ENCODE assay signal across 18 mouse cellular contexts in the genomic region with DNA sequence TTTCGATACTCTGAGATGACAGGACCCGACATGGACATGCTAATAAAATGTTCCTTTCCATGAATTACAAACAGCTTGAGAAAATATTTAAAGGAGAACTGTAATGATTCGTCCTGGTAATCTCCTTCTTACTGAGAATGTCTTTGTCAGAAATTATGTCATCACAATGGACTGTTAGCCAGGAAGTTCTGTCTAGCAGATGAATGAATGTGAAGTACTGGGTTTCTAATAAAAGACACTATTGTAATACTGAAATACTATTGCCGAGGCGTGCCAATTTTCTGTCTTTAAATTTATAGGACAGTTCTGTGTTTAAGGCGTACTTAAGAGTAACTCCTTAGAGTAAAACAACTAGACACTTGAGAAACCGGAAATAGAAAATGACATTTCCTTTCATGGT.
DNase-seq lines count a peak whose midpoint lies in the region; ATAC-seq and TF ChIP-seq lines count a peak whose summit lies in the region.
"Had no signal": no experiment of that assay in that cellular context is flagged by ENCODE, and none has a peak within 500 bp of the region (broad histone marks: within the 10 kb centered on the region; RNA-seq: fewer than 3 reads in every experiment).

No protein-coding gene starts in this region.

- WGBS in forebrain, embryonic 10.5 days: 78% methylated on average over 7 of the region's 7 CpGs
- WGBS in forebrain, embryonic 13.5 days: 31% methylated on average over 7 of the region's 7 CpGs
- WGBS in heart, postnatal 0 days: 26% methylated on average over 7 of the region's 7 CpGs
- 24% methylated on average over 7 of the region's 7 CpGs for WGBS in heart, adult 2 months
- WGBS in limb, embryonic 11.5 days: 53% methylated on average over 7 of the region's 7 CpGs

- H3K27me3 ChIP-seq in forebrain, embryonic 10.5 days (ENCODE audit: poor library complexity, severe bottlenecking): no peaks in the 10 kb centered on the region
- no peaks in the 10 kb centered on the region for H3K27me3 ChIP-seq in forebrain, embryonic 13.5 days
- H3K27me3 ChIP-seq in heart, postnatal 0 days (ENCODE audit: control insufficient read depth, insufficient read depth, low read length): no peaks in the 10 kb centered on the region
- H3K27me3 ChIP-seq in heart, adult 2 months (ENCODE audit: control insufficient read depth, insufficient read depth, low read length): no peaks in the 10 kb centered on the region
- H3K27me3 ChIP-seq in limb, embryonic 11.5 days (ENCODE audit: control insufficient read depth, insufficient read depth, low read length): no peaks in the 10 kb centered on the region
- H3K27me3 ChIP-seq: embryonic facial prominence, embryonic 12.5 days; hindbrain, embryonic 12.5 days had no signal

- H3K4me1 ChIP-seq in forebrain, embryonic 10.5 days: peaks cover 53% of the 10 kb centered on the region
- peaks cover 47% of the 10 kb centered on the region for H3K4me1 ChIP-seq in forebrain, embryonic 13.5 days
- peaks cover 17% of the 10 kb centered on the region for H3K4me1 ChIP-seq in heart, postnatal 0 days (ENCODE audit: control insufficient read depth, insufficient read depth)
- H3K4me1 ChIP-seq in heart, adult 2 months (ENCODE audit: control insufficient read depth, insufficient read depth, low read length): no peaks in the 10 kb centered on the region
- peaks cover 28% of the 10 kb centered on the region for H3K4me1 ChIP-seq in limb, embryonic 11.5 days (ENCODE audit: control insufficient read depth, insufficient read depth, low read length)
- H3K4me1 ChIP-seq: heart, embryonic 10.5 days; hindbrain, embryonic 12.5 days had no signal

- intact Hi-C loops in heart, adult 2 months (cut with DNase I): no loop called here

- TF ChIP-seq EP300 in heart, postnatal 0 days (IDR thresholded peaks at IDR 0.05; ENCODE audit: low read depth): no peak
- TF ChIP-seq EP300 in heart, adult 2 months (IDR thresholded peaks at IDR 0.05; ENCODE audit: insufficient read depth, low read depth, low read length): no peak

- H3K9ac ChIP-seq in forebrain, embryonic 13.5 days: no peak overlapping the region
- H3K9ac ChIP-seq in heart, postnatal 0 days (replicated peaks; ENCODE audit: low read depth, low read length): no peak overlapping the region
- H3K9ac ChIP-seq in heart, adult 2 months (ENCODE audit: low read depth, low read length): no peak overlapping the region
- no peak overlapping the region for H3K9ac ChIP-seq in limb, embryonic 11.5 days (ENCODE audit: low read length)
- H3K9ac ChIP-seq: embryonic facial prominence, embryonic 12.5 days; hindbrain, embryonic 12.5 days had no signal

- no peak overlapping the region for H3K4me2 ChIP-seq in forebrain, embryonic 13.5 days
- H3K4me2 ChIP-seq in heart, postnatal 0 days (ENCODE audit: low read depth, low read length): no peak overlapping the region
- no peak overlapping the region for H3K4me2 ChIP-seq in limb, embryonic 11.5 days (ENCODE audit: low read depth, severe bottlenecking)
- H3K4me2 ChIP-seq: embryonic facial prominence, embryonic 12.5 days; hindbrain, embryonic 12.5 days; liver, embryonic 11.5 days had no signal

- TF ChIP-seq CTCF in heart, postnatal 0 days (IDR thresholded peaks at IDR 0.05; ENCODE audit: low read depth): no peak
- TF ChIP-seq CTCF in heart, adult 2 months (IDR thresholded peaks at IDR 0.05): no peak

- H3K36me3 ChIP-seq in forebrain, embryonic 10.5 days (replicated peaks): no peaks in the 10 kb centered on the region
- no peaks in the 10 kb centered on the region for H3K36me3 ChIP-seq in forebrain, embryonic 13.5 days (ENCODE audit: poor library complexity, severe bottlenecking)
- H3K36me3 ChIP-seq in heart, postnatal 0 days (replicated peaks; ENCODE audit: control insufficient read depth, insufficient read depth, low read length): no peaks in the 10 kb centered on the region
- H3K36me3 ChIP-seq in heart, adult 2 months (ENCODE audit: control insufficient read depth, insufficient read depth, low read length): peaks cover 2% of the 10 kb centered on the region
- H3K36me3 ChIP-seq in limb, embryonic 11.5 days (ENCODE audit: control insufficient read depth, insufficient read depth, low read length): no peaks in the 10 kb centered on the region
- H3K36me3 ChIP-seq: embryonic facial prominence, embryonic 12.5 days; heart, embryonic 10.5 days; hindbrain, embryonic 12.5 days had no signal

- no peak overlapping the region for H3K4me3 ChIP-seq in forebrain, embryonic 10.5 days
- no peak overlapping the region for H3K4me3 ChIP-seq in forebrain, embryonic 13.5 days
- H3K4me3 ChIP-seq in heart, postnatal 0 days (ENCODE audit: low read depth, low read length): no peak overlapping the region
- no peak overlapping the region for H3K4me3 ChIP-seq in heart, adult 2 months
- H3K4me3 ChIP-seq in limb, embryonic 11.5 days (ENCODE audit: low read depth, low read length): no peak overlapping the region
- H3K4me3 ChIP-seq: embryonic facial prominence, embryonic 12.5 days; heart, embryonic 10.5 days; hindbrain, embryonic 12.5 days had no signal

- ATAC-seq in forebrain, embryonic 13.5 days: no peak
- ATAC-seq in heart, postnatal 0 days (ENCODE audit: insufficient read depth, low read depth): peak; percentile 76
- ATAC-seq in limb, embryonic 11.5 days (ENCODE audit: insufficient number of reproducible peaks, low FRiP score, low TSS enrichment, low read depth): no peak
- ATAC-seq: inflammation-experienced regulatory T-cells, adult 6 months had no signal

- no peaks in the 10 kb centered on the region for H3K9me3 ChIP-seq in forebrain, embryonic 10.5 days
- no peaks in the 10 kb centered on the region for H3K9me3 ChIP-seq in forebrain, embryonic 13.5 days (replicated peaks)
- H3K9me3 ChIP-seq in heart, postnatal 0 days (replicated peaks; ENCODE audit: control insufficient read depth, low read length): no peaks in the 10 kb centered on the region
- H3K9me3 ChIP-seq in limb, embryonic 11.5 days (ENCODE audit: control insufficient read depth, low read length): no peaks in the 10 kb centered on the region
- H3K9me3 ChIP-seq: embryonic facial prominence, embryonic 12.5 days; heart, embryonic 10.5 days; hindbrain, embryonic 12.5 days had no signal

- DNase-seq in forebrain, embryonic 10.5 days (ENCODE audit: extremely low spot score, low spot score): no peak
- peak; percentile 71 for DNase-seq in heart, postnatal 0 days (ENCODE audit: low spot score)
- no peak for DNase-seq in heart, adult 2 months
- peak; percentile 36 for DNase-seq in NIH3T3 (ENCODE audit: low read depth)
- no peak for DNase-seq in limb, embryonic 11.5 days (ENCODE audit: low spot score)
- no peak for DNase-seq in right cerebral cortex, postnatal 25 days
- DNase-seq in cerebellum, adult 8-10 months: no peak
- DNase-seq: adrenal gland, postnatal 14 days; cerebellum, adult 11-12 months; kidney, adult 8-10 months; right cerebral cortex, postnatal 14 days had no signal

- peak overlapping the region; percentile 44; the same call in 1 of the 2 replicates for H3K27ac ChIP-seq in forebrain, embryonic 10.5 days
- no peak overlapping the region for H3K27ac ChIP-seq in forebrain, embryonic 13.5 days
- peak overlapping the region; percentile 43; the same call in 1 of the 2 replicates for H3K27ac ChIP-seq in heart, postnatal 0 days (ENCODE audit: low read depth)
- no peak overlapping the region for H3K27ac ChIP-seq in heart, adult 2 months
- peak overlapping the region; percentile 45 for H3K27ac ChIP-seq in limb, embryonic 11.5 days (replicated peaks; ENCODE audit: low read depth, low read length)
- H3K27ac ChIP-seq: heart, embryonic 10.5 days; hindbrain, embryonic 12.5 days; stomach, postnatal 0 days had no signal

- TF ChIP-seq POLR2A in heart, adult 2 months (IDR thresholded peaks at IDR 0.05; ENCODE audit: insufficient read depth, low read depth, low read length): no peak

- H3K79me2 ChIP-seq in heart, adult 2 months (replicated peaks; ENCODE audit: control insufficient read depth, insufficient read depth, low read length): no peaks in the 10 kb centered on the region

Comparison
In these comparisons a context has a peak if more than half of its experiments do, and no peak if none do; other contexts are left out.
1. DNase-seq: peak in heart, postnatal 0 days (single experiment) and NIH3T3 (single experiment); none in forebrain, embryonic 10.5 days (single experiment), heart, adult 2 months (0 of 2), limb, embryonic 11.5 days (single experiment), right cerebral cortex, postnatal 25 days (single experiment) and cerebellum, adult 8-10 months (single experiment).
2. H3K27ac ChIP-seq: peak in forebrain, embryonic 10.5 days (single experiment), heart, postnatal 0 days (single experiment) and limb, embryonic 11.5 days (single experiment); none in forebrain, embryonic 13.5 days (single experiment) and heart, adult 2 months (single experiment).